ENCODE assay signal across 25 mouse cellular contexts in the genomic region with DNA sequence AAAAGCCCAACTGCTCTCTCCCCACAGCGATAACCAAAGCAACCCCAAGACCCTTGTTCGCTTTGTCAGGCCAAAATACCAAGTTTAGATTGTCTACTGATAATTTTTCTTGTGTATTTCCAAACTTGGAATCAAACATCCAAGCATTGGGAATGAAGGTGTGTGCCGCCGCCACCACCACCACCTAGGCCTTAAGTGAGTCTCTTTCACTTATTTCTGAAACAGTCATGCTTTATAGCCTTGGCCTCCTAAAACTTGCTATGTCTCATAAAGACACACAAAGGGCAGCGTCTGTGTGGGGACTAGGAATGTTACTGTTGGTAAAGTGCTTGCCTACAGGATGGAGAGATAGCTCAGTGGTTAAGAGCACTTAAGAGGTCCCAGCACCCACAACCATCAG. TPM values are rescaled to one million over a fixed set of nuclear protein-coding genes. Genes with fewer than 3 reads are reported as not detected.
"Had no signal": no experiment of that assay in that cellular context is flagged by ENCODE, and none has a peak within 500 bp of the region (broad histone marks: within the 10 kb centered on the region; RNA-seq: fewer than 3 reads in every experiment).

No protein-coding gene starts in this region.

- H3K4me2 ChIP-seq: heart, embryonic 12.5 days; hindbrain, embryonic 13.5 days; intestine, embryonic 15.5 days; kidney, embryonic 15.5 days; limb, embryonic 13.5 days; limb, embryonic 15.5 days; liver, embryonic 12.5 days had no signal

- DNase-seq: gastrocnemius, adult 2 months; gastrocnemius, postnatal 10 days; gastrocnemius, postnatal 25 days; heart, adult 18-20 months; heart, postnatal 10 days; heart, postnatal 4 days; kidney, adult 2 months; kidney, adult 9 months; kidney, postnatal 14 days; kidney, postnatal 36 days; layer of hippocampus, adult 9-11 months; layer of hippocampus, postnatal 36 days; left cerebral cortex, postnatal 4 days had no signal

- ATAC-seq: hindbrain, embryonic 16.5 days; inflammation-experienced regulatory T-cells, adult 6 months; intestine, embryonic 15.5 days; intestine, postnatal 0 days; liver, embryonic 12.5 days had no signal

- H3K4me3 ChIP-seq: gastrocnemius, adult 2 months; heart, embryonic 10.5 days; heart, embryonic 12.5 days; hindbrain, embryonic 13.5 days; intestine, embryonic 15.5 days; kidney, embryonic 15.5 days; limb, embryonic 13.5 days; limb, embryonic 15.5 days; liver, embryonic 12.5 days had no signal

- H3K9ac ChIP-seq: heart, embryonic 12.5 days; hindbrain, embryonic 13.5 days; intestine, embryonic 15.5 days; kidney, embryonic 15.5 days; limb, embryonic 13.5 days; limb, embryonic 15.5 days; liver, embryonic 12.5 days had no signal

- H3K27ac ChIP-seq: gastrocnemius, adult 2 months; heart, embryonic 10.5 days; hindbrain, embryonic 13.5 days; intestine, embryonic 15.5 days; kidney, embryonic 15.5 days; kidney, postnatal 0 days; limb, embryonic 13.5 days; limb, embryonic 15.5 days; liver, embryonic 12.5 days had no signal

- H3K27me3 ChIP-seq: heart, embryonic 12.5 days; hindbrain, embryonic 13.5 days; intestine, embryonic 15.5 days; kidney, embryonic 15.5 days; limb, embryonic 13.5 days; limb, embryonic 15.5 days; liver, embryonic 12.5 days had no signal

- H3K4me1 ChIP-seq: heart, embryonic 10.5 days; heart, embryonic 12.5 days; intestine, embryonic 15.5 days; kidney, embryonic 15.5 days; limb, embryonic 13.5 days; liver, embryonic 12.5 days had no signal

- H3K9me3 ChIP-seq: heart, embryonic 10.5 days; heart, embryonic 12.5 days; hindbrain, embryonic 13.5 days; intestine, embryonic 15.5 days; kidney, embryonic 15.5 days; limb, embryonic 13.5 days; limb, embryonic 15.5 days; liver, embryonic 12.5 days had no signal

RNA-seq across cellular contexts. Expression of a gene that starts 35.8 kb away (rescaled TPM):
- polyA plus RNA-seq: inflammation-experienced regulatory T-cells, adult 6 months had no signal
